Mouse (Mus musculus): ENCODE results near the gene Clip3.

Gene Clip3

DNA sequence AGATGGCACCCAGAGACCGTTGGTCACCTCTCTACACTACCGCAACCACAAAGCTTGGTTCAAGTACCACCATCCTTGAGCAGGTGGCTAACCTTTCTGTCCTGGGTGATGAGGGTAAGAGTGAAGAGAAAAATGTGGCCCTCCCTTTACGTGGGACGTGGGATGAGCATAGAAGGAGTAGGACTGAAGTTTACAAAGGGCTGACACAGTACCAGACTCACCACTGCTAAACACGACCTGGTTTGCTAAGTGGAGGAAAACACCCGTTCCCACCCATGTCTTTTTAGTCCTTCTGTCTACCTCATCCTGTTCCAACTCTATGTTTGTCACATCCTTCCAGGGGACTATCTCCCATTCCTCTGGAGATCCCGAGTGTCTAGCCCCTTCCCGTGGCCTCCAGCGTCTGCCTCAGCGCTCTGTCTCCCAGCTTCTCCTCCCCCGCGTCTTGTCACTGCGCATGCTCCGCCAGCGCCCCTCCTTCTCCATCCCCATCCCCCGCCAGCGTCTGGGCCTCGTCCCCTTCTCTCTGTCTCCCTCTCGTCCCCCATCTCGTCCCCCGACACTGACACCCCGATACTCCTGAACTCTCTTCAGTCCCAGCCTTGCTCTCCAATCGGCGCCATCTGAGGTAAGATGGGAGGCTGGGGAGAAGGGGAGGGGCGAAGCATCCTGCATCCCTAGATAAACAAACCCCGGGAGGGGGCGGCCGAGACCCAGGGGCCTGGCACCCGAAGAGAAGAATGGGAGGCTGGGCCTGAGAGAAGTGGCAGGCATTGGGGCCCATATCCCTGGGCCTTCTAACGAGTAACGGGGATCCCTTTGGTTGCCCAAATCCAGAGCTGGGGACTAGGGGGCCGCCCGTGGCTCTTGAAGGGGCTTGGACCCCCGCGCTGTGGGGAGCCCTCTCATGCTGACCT is at the start of gene Clip3:
Gene Clip3, plus strand, starts transcription at position 514 of the 917 bp plus-strand sequence.
- in situ Hi-C loops (cut with MboI, MseI): no loop called here

- in situ Hi-C loops (cut with MboI, MseI): no loop called here
These were observed 39.3 kb upstream of the Clip3 start for GRCm38 (mm10) chr7:30251956-30252954.

GRCm38 (mm10) chr7:30265041-30265440 is 26.5 kb upstream of the Clip3 start:
- in situ Hi-C loops (cut with MboI, MseI): no loop called here

DNA sequence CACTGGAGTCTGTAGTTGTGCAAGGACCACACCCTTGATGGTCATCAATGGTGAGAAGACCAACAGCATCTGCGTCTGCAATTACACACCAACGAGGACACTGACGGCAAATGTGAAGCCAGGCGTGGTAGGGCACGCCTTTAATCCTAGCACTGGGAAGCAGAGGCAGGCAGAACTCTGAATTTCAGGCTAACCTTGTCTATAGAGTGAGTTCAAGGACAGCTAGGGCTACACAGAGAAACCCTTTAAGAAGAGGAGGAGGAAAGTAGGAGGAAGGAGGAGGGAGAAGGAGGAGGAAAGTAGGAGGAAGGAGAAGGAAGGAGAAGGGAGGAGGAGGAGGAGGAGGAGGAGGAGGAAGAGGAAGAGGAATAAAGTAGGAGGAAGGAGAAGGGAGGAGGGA is 26.0 kb upstream of the Clip3 start:
- in situ Hi-C loops (cut with MboI, MseI): no loop called here

GRCm38 (mm10) chr7:30265935-30266334 is 25.6 kb upstream of the Clip3 start:
- in situ Hi-C loops (cut with MboI, MseI): no loop called here

DNA sequence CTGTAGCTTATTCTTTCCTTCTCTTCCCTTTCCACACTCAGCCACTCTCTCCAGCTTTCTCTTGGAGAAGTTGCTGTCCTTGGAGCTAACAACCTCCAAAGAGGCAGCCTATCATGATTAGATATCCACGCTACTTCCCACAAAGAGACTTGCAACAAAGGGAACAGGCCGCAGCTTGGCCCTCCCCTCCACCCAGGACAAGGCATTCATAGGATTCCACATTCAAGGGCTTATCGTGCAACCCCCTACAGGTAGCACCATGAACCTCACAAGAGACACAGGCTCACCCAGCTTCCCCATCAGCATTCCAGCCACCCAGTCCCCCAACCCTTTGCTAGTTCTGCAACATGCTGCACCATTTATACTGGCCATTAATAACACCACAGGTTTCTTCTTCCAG is 24.7 kb upstream of the Clip3 start:
- in situ Hi-C loops (cut with MboI, MseI): no loop called here

DNA sequence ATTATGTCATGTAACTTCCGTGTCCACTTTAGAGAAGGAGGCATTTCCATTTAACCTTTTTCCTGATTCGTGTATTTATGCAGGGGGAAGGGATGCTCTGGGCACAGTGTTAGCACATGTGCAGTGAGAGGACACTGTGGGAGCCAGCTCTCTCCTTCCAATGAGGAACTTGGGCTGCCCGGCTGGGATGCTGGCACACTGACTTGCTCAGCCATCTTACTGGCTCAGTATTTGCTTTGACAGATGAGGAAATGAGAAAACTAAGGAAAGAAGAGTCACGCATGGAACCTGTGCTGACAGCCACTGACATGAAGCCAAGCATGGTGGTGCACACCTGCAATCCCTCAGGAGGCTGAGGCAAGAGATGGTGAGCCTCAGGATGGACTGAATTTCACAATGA is 21.9 kb upstream of the Clip3 start:
- in situ Hi-C loops (cut with MboI, MseI): no loop called here

DNA sequence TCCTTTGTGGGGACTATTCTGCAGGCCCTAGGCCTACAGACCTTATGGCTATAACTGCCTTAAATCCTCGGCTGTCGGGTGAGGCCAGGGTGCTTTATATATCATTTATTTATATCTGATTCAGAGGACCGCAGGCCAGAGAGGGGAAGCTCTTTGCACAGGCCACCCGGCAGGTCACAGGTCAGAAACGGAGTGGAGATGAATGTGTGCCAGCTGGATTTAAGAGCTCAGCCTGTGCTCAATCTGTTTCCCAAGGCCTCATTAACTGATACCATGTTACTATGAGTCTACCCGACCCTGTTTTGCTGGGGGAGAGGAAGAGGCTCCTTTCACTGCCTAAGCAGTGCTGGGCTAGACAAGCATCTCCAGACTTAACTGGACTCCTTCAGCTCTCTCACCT is 17.1 kb upstream of the Clip3 start:
- in situ Hi-C loops (cut with MboI, MseI): no loop called here

DNA sequence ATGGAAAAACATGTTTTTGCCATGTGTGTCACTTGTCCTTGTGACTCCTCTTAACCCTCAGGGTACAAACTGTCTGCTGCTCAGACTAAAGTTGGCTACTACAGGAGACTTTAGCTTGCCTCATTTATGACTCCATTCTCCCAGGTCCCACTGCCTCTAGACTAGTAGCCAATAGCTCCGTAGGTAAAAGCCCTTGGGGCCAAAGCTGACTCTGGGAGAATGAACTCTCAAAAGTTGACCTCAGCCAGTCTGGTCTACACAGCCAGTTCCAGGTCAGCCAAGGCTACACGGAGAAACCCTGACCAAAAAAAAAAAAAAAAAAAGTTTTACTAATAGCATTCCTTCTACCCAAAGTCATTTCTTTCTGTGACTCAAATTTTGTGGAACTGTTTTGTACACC is 12.6 kb upstream of the Clip3 start:
- in situ Hi-C loops (cut with MboI, MseI): no loop called here

DNA sequence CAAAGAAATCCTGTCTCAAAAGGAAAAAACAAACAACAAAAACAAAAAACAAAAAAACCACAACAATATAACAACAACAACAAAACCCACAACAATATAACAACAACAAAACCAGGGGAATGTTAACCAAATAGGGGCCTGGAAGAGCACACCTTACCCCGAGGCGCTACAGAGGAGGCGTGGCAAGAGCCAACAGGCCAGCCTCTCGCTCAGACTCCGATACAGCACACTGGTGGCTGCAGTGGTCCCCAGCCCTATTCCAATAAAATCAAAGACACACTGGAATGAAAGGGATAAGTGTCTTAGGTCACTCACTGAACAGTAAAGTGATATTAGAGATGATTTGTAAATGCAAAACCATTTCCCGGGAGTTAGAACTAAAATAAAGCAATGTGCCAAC is 12.0 kb upstream of the Clip3 start:
- in situ Hi-C loops (cut with MboI, MseI): no loop called here

DNA sequence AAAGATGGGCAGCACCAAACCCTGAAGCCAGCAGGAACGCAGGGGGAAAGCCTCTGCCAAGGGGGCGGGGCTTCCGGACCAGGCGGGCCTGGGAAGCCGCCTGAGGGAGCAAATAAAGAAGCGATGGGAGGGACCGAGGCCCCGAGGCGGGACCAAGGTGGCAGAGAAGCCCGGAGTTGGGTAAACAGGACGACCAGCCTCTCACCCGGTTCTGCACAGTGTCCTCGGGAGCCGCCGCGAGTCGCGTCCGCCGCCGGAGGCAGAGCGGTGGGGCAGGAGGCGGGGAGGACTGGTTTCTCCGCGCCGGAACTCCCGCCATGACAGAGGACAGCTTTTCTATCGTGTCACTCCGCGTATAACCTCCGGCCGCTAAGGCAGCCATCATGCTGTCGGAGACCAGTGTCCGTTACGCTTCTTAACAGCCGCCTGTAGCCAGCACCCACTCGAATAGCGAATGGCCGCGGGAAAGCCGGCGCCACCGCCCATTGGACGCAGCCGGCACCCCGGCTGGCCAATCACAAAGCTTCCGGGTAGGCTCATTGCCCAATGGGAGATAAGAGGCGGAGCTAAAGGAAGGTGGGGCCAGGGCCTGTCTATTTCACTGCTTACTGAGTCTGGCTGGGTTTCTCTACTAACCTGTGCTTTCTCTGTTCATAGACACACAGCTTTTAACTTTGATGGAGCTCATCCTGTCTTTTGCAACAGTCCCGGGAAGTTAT is 11.4 kb upstream of the Clip3 start, which contains the start of the genes Thap8 and Wdr62:
Gene Thap8, plus strand, starts transcription at position 144 of the 719 bp plus-strand sequence.
Gene Wdr62, minus strand, starts transcription at position 469 of the 719 bp plus-strand sequence.
- in situ Hi-C loops (cut with MboI, MseI): no loop called here

- in situ Hi-C loops (cut with MboI, MseI): no loop called here
These were observed 10.8 kb upstream of the Clip3 start for GRCm38 (mm10) chr7:30280670-30281138.

DNA sequence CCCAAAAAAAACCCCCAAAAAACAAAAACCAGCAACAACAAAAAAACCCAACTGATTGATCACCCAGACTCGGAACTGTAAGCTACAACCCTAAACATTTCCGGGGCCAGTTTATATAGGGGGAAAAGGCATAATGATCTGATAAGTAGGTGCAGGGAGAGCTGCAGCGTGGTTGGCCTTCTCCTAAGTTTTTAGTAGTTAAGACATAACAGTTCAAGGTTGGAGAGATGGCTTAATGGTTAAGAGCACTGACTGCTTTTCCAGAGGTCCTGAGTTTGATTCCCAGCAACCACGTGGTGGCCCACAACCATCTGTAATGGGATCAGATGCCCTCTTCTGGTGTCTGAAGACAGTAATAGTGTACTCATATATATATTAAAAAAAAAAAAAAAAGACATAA is 10.0 kb upstream of the Clip3 start:
- in situ Hi-C loops (cut with MboI, MseI): no loop called here

DNA sequence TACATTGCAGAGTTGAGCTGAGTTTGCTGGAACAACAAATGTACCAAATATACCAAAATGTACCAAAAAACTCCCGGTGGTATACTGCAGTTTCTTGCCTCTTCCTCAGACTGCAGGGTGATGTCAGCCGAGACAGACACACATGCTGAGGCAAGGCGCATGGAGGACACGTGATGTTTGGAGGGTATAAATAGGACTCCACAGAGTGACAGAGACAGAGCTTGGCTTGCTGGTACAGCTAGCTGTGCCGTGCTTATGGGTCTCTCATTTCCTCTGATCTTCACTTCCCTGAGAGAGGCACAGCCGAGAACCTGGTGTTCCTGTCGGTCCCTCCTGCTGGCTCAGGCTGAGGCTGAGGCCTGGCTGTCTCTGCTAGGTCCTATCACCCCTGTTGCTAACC is 8.8 kb upstream of the Clip3 start:
- in situ Hi-C loops (cut with MboI, MseI): no loop called here

- in situ Hi-C loops (cut with MboI, MseI): no loop called here
These were observed 4.7 kb upstream of the Clip3 start for GRCm38 (mm10) chr7:30286701-30287410.

DNA sequence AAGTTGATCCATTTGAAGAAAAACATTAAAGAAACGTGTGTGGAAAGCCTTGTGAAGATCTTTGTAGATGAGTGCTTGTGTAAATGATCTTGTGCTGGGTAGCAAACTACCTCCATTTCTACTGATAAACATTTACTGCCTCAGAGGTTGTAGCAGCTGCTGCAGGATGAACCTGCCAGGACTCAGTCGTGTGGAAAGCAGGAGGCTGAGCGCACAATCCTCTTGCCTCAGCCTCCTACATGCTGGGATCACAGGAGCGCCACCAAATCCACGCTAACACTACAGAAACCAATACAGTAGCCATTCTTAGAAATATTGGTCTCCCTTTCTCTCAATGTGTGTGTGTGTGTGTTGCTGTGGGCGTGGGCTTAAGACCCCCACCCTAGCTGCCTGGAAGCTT is 3.5 kb upstream of the Clip3 start:
- in situ Hi-C loops (cut with MboI, MseI): no loop called here

DNA sequence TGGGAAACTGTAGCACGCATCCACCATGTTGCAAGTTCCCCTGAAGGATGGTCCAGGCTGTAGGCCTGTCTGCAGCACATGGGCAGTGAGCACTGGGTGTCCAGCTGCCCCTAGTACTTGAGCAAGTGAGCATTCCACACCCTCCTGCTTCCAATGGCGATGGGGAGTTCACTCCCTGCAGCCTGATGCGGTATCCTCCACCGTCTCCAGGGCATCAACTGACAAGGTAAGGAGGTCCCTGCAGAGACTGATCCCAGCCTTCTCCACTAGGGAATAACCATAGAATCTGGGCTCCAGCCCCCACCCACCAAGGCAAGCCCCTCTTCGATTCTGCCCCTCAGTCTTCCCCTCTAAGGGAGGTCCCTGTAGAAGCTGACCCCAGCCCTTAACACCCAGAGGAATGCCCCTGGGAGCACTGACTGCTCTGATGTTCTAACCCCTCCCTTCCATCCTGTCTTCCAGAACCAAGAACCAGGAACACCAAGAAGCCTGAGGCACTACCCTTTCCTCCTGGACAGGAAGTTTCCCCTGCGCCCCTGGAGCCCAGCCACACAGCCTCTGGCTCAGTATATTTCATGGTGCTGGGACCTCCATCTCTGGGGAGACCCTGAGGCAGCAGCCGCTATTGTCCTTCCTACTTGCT is 2.3 kb upstream of the Clip3 start:
- in situ Hi-C loops (cut with MboI, MseI): no loop called here

DNA sequence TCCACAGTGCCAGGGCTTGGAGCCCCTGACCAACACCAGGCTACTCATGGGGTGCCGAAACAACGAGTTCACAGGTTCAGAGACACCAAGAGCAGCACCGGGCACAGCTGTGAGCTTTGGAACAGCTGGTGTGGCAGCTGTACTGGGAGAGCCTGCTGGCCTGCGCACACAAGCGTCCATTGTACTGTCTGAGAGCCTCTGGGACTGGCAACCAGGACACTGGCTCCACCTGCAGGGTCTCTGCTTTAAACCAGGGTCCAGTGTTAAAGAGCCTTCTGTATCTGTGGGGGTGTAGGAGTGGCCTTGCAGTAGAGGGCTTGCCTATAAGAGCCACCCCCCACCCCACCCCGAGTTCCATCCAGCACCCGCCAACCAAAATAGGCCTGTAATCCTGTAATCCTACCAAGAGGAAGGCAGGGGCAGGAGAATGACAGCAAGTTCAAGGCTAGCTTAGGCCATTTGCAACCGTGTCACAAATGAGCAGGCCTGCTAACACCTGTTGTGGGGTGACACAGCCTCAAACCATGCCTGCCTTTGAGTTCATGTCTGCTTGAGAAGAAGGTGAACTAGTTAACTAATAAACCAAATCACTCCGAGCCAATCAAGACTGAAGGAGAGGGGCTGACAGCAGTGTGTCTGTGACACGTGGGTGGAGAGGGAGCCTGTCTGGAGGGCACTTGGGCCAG is 1.7 kb upstream of the Clip3 start:
- in situ Hi-C loops (cut with MboI, MseI): no loop called here

DNA sequence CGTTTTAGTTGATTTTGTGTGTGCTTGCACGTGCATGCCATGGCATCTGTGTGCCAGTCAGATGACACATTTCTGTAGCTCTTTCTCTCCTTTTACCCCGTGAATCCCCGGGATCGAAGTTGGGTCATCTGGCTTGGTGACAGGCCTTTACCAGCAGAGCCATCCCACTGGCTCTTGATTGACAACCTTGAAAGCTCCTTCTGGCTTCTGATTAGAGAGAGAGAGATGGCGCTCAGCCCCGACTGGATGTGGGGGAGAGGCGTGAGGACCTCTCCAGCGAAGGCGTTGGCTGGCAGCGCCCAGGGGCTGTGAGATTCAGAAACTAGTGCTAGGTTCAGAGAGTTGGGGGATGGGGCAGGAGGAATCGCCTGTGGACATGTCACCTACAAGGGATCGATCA is 2.3 kb downstream of the Clip3 start:
- in situ Hi-C loops (cut with MboI, MseI): no loop called here

GRCm38 (mm10) chr7:30294296-30294695 is 2.8 kb downstream of the Clip3 start:
- in situ Hi-C loops (cut with MboI, MseI): no loop called here
